Mouse (Mus musculus) retina, adult 2 months (tissue): ENCODE measurements around the gene Wfdc12.
"Not testable (repeated sequence)": the region's sequence is repeated elsewhere in the genome, so short reads cannot be mapped to it uniquely, and the experiment has no call there.

ENCODE experiments used
- DNase-seq: peaks from one replicate; pipeline ENCODE4 v3.0.0-alpha.2; 2012; ENCODE audit warnings: low read depth, low spot score

The Wfdc12 gene

DNA sequence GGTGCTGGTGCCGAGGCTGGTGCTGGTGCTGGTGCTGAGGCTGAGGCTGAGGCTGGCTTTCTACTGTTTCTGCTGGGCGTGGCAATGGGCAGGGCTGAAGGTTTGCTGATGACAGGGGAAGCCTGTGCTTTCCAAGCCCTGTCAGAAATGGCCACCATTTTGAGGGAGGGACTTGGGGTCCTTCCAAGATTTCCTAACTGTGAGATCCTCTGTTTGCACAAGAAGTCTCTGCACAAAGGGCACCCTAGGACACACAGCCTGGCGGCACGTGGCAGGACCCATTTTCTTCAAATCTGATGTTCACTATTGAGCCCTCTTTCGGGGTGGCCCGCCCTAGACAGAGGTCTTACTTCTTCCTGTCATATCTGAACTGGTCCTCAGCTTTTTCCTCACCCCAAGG lies at the start of gene Wfdc12:
Wfdc12 (minus strand) TSS at position 33 of the 400 bp plus-strand sequence.
- DNase-seq = no peak

DNA sequence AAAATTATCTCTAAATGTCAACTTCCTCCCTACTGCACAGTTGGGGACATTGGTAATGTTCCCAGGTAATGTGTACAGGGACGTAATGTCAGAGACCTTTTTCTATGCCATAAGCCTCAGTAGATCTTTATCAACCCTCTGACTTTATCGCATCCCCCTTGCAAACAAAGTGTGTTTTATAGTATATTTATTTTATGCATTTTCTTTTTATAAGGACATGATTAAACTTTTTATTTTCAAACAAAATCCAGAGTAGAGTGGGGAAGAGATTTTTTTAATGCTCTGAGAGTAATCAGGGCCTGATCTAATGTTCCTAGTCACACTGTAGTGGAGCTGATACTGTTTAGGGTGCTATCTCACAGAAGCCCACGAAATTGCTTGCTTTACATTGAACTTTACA lies 48.0 kb upstream of the Wfdc12 start, which contains the start of gene Svs2:
Svs2 (minus strand) TSS at position 101 of the 400 bp plus-strand sequence.
- no peak for DNase-seq

DNA sequence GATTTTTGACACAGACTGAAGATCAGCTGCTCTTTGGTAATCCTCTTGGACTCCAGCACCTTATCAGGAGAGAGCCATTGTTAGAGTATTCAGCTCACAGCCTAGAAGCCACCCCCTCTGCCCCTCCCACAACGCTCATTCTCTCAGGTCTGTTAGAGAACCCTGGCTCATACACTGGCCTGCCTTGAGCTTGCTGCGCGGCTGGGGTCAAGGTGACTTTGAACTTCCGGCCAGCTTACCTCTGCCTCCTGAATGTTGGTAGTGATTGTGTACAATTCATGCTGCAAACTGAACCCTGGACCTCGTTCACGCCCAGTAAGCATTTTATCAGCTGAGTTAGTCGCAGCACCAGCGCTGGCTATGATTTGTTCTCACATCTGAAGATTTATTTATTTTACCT lies 42.3 kb upstream of the Wfdc12 start:
- no peak for DNase-seq

DNA sequence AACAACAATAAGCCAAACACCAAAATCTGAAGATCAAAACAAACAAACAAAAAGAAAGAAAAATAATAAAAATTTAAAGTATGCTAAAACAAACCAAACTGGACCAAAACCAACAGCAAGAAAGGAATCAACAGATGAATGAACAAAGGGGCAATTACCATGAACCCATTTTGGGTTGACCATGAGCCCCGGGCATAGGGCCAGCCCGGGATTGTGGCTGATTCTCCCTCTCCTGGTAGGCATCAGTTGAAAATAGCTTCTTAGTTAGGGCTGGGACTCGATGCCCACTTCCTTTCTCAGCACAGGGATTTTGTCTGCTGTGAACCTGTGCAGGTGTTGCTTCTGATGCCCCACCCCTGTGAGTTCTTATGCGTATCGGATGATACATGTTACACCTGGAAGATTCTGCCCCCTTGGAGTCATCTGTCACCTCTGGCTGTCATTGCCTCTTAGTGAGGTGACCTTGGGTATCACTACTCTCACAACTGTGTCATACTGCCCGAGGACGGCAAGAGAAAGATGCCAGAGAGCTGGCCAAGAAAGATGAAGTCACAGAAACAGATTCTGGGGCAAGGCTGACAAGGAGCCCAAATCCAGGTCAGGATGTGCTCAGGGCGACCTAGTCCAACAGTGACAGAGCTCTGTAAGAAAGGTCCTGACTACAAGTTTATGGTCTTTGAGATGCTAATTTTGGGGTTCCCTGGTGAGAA lies 38.1 kb upstream of the Wfdc12 start:
- DNase-seq = no peak

DNA sequence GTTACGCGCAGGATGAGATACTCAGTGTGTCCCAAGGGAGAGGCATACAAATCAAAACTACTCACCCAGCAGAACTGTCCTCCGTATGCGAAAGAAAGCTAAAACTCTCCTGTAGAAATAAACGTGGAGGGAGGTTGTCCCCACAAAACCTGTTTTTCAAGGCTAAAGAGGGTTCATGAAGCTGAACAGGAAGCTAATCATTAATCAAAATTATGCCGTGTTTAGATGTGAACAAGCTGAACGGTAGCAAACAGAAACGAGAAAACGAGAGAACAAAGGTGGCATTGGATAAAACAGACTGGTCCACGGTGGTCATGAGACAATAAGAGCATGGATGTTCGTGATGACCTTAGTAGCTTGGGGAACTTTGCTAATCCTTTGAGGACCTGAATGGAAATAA lies 31.1 kb upstream of the Wfdc12 start, which contains the start of gene Wfdc15b:
Wfdc15b (minus strand) TSS at position 139 of the 400 bp plus-strand sequence.
- no peak for DNase-seq

DNA sequence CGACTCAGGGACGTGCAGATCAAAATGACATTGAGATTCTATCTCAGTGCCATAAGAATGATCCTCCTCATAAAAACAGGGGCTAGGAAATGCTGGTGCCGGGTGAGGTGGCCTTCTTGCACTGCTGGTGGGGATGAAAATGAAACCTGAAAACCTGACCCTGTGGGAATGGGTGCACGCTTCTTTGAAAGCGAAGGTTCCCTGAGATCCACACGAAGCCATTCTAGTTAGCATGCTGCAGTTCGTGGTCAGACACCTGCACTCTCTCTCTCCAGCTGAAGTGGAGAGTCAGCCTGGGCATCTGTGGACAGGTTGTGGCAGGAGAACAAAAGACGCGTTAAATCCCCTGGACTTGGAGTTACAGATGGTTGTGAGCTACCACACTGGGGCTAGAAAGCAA lies 28.9 kb upstream of the Wfdc12 start:
- DNase-seq = no peak

DNA sequence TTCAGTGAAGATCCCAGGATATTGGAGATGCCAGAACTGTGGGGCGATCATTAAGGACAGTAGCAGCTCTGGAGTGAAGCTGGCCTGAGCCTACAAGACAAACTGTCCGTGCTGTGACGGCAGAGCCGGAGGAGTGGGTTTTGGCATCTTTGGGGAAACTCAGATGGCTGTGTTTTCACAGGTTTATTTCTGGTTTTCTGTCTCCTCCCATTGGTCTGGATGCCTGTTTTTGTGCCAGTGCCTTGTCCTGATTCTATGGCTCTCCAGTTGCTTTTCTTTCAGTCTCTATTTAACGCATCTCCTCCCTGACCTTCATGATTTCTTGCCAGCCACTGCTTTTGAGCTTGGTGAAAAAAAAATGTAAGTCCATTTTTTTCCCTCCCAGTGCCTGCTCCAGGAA lies 22.3 kb upstream of the Wfdc12 start:
- DNase-seq = no peak

DNA sequence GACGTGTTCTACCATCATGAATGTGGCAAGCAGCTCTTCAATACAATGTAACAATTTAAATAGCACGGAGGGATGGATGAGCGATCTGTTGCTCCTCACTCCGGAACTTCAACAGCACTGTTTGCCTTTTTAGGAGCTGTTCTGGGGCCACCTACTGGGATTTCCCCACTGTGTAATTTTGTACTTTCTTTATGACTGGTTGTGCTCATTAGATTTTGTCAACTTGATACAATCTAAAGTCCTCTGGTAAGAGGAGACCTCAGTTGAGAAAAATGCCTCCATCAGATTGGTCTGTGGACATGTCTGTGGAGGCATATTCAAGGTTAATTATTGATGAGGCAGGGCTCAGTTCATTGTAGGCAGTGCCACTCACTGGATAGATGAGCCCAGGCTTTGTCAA lies 20.5 kb upstream of the Wfdc12 start:
- no peak for DNase-seq

DNA sequence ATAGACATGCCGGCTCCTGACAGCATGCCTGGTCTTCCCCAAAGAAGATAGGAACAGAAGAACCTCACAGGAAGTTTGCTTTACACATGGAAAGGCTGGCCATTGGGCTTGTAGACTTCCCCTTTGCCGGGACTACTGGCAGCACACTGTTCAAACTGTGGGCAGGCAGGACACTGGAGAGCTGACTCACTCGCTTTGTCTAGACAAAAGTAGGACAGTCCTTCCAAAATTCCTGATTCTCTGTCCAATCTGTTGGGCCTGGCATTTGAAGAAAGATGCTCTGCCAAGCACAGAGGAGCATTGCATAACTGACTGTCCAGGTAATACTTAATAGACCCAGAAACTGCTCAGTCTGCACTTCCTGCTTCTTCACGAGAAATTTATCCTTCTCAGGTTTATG lies 16.3 kb upstream of the Wfdc12 start:
- DNase-seq = no peak

DNA sequence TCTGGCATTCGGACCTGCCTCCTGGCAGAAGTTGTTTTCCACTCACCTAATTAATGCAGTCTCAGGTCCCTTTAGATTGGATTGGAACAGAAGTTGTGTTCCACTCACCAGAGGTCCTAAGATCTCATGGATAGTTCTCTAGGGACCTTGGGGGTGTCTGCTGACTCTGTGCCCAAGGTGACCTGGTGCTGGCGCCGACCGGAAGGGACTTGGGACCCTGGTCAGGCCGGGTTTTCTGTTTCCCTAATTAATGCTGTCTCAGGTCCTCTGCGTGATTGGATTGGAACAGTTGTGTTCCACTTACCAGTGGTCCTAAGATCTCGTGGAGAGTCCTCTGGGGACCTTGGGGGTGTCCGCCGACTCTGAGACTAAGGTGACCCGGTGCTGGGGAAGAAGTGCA lies 15.6 kb upstream of the Wfdc12 start:
- not testable (repeated sequence) for DNase-seq

DNA sequence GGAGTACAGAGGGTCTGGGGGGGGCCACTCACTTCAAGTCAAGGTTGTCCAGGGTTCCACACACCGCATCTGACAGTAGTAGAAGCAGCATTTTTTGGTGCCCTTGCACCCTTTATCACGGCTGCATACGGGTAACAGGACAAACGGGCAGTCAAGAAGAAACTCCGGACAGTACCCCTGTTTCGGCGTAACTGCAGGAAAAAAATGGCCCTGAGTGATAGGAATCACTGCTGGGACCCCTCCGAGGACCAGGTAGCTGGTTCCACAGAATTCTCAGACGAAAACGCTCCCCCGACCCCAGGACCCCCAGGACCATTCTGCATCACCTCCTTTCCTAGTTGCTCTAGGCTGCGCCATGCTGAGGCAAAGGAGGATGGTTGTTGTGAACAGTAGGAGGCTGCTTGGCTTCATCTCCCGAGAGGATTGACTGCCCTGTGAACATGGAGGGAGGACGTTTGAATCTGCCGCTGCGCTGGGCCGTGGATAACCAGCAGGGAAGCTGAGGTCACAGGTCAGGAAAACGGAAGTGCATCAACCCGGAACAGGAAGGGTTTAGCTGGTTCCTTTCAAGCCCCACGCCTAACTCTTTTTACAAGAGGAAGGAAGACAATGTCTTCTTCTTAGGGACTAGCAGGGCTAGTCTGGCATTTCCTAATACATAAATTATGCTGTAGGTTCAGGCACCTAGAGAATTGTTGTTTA lies 9.4 kb upstream of the Wfdc12 start, which contains the start of gene Wfdc15a:
Wfdc15a (minus strand) TSS at position 505 of the 702 bp plus-strand sequence.
- DNase-seq = no peak

DNA sequence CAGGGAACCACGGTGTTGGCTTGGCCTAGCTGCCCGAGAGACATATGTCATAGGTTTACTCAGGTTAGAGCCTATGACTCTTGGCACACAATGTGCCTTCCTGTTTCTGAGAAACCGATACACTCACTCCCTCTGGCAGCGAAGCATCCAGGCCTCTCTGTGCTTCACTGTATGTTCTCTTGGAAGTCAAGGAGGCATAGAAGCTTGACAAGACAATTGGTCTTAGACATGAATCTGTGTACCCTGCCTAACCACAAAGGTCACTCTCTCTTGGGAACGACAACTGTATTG lies 6.2 kb upstream of the Wfdc12 start:
- no peak for DNase-seq

DNA sequence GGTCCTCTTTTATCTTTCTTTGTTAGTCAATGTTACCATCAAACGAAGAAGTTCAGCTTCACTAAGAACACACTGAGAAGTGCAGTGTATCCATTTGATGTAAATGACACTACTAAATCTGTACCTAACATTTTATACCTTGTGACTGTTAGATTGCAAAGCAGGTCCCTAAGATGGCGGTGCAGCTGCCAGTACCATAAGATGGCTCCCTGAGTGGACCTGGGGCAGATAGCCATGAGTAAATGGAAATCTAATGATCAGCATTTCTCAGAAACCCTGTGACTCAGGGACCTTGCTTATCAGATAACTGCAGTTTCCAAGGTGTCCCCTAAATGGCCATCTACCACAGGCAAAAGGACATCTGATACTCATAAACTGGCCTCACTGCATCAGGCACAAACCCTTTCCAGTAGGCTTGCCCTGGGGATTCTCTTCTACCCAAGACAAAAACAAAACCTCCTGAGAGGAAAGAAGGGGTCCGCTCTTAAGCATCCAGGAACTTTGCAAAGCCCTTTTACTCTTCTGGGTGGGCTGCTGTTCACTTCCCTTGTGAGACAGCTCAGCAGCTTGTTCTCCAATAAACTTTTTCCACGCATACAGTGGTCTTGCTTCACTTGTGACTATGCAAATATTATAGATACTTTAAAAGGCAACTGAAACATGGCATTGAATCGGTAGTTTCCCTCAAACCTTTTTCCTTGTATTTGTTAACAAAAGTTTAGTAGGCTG lies 5.7 kb upstream of the Wfdc12 start:
- DNase-seq = no peak

DNA sequence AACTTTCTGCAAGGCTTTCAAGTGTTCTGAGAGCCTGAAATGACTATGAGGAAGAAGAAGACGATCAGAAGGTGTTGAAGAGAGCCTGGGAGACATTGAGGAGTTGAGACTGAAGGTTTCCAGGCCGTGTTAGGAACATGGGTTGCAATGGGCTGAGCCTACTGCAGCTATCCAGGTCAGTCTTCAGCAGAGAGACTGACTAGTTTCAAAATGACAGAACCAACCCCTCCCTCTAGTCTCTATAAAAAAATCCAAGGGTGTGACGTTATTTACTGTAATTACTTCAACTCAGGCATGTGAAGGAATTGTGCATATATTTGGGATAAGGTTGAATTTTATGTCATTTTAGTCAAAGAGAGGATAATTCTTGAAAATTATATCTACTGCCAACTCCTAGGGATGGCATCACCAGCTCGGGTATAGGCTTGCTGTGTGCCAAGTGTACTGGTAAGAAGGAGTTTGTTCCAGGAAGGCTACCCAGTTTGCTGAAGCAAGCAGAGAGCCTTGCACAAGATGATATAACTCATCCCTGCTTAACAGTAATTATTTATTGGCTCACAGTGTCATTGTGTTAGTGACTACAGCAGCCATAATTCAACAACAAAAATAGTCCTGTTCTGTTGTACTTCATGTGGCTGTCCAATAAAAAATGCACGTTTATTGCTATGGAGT lies 4.7 kb upstream of the Wfdc12 start:
- DNase-seq = no peak

DNA sequence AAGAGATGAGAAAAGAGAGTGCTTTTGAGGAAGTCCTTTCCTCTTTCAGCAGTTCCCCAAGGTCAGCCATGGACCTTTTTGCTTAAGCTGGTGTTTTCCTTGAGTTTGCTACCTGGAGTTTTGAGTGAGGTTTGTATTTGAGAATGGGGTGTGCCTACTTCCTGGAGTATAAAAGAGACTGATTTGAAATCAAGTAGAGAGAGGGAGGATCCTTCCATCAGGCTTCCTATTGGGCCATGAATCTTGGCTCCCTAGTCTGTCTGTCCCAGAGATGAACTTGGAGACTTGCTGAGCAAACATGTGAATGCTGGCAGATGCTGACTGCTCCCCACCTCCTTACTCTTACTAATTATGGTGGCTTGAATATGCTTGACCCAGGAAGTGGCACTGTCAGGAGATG lies 1.9 kb upstream of the Wfdc12 start:
- no peak for DNase-seq

DNA sequence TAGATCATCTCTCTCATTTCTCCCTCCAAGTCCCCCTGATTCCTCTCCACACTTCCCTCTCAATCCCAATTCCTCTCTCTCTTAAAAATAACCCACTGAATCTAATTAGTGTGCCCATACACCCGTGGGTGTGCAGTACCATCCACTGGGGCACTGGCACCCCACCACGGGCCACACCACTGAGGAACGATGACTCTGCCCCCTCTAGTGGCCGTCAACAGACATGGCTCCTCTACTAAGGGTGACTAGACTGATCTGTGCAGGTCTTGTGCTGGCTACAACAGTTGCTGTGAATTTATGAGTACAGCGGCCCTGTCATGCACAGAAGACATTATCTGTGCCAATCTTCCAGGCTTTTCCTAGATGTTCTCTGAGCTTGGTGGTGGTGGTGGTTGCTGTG lies 1.7 kb downstream of the Wfdc12 start:
- no peak for DNase-seq

DNA sequence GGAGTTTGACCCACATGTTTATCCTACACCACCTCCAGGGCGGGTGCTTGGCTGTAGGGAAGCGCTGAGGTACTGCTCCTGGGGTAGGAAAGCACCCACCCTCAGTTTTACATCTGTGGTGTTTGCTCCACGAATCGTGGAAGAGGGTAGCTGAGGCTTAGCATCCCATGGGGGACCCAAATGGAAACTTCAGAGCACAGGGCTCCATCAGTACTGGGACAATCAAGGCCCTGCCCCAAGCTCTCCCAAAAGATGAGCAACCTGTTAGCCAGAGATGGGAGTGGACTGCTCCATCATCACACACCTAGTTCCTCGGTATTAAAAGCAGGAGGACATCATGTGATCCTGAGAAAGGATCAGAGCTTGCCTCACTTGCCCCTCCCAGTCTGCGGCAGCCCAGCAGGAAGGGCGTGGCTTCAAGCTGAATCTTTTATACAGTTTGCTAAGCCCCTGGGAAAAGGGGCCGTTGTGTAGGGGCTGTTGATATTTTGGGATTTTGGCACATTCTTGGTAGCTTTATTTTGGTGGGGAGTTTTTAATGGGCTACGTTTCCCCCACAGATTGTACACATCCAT lies 6.2 kb downstream of the Wfdc12 start:
- no peak for DNase-seq

DNA sequence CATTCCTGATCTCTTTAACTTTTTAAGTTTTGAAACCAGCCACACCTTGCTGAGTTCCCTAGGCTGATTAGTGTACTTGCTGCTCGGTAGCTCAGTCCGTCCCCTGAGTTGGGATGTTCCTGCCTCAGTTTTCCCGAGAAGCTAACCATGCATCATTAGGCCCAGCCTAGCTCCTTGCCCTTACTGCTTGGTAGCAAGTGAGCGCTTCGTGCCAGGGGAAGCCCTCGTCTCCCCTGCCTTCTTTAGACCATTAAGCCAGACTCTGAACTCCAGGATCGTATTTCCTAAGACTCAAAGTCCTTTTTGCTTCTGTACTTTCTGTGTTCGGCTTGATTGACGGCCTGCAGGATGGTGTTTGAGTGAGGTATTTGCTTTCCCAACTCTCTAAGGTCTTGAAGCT lies 7.1 kb downstream of the Wfdc12 start:
- no peak for DNase-seq

DNA sequence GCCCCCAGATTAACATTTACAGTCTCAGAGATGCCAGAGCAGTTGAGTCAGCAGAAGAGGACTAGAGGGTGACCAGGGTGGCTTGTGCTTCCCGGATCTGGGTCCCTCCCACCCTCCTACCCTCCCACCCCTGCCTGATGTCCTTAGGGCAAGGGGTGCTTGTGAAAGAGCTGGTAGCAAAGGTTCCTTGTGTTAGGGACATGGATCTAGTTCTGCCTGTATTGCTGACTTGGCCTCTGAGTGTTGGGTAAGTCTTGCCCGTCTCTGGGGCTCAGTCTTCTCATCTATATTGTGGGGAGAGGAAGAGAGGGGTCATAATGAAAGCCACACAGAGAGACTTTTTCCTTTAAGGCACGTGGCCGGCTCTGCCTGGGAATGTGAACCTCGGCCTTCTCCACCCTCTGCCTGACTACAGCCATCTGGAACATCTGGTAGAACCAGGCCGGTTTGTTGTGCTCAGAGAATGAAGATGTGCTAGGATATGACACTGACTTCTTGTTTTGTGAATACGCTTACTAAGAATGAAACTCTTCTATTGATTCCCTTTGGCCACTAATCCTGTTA lies 7.6 kb downstream of the Wfdc12 start, which contains the start of gene Wfdc5:
Wfdc5 (minus strand) TSS at position 51 of the 564 bp plus-strand sequence.
- no peak for DNase-seq

DNA sequence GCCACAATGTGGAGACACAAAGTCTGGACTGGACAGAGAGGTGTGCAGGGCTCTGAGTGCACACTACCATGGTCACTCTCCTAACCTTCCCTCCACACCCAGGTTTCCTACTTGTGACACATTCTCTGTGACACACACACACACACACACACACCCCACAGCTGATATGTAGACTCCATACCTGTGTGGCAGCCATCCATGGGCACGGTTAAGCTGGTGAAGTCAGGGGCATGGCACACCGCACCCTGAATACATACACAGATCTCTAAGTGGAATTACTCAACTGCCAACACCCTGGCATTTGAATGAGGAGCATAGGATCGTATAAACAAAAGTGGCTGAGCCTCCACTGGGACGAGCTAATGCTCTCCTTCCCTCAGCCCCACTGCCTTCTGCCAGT lies 9.6 kb downstream of the Wfdc12 start:
- no peak for DNase-seq

DNA sequence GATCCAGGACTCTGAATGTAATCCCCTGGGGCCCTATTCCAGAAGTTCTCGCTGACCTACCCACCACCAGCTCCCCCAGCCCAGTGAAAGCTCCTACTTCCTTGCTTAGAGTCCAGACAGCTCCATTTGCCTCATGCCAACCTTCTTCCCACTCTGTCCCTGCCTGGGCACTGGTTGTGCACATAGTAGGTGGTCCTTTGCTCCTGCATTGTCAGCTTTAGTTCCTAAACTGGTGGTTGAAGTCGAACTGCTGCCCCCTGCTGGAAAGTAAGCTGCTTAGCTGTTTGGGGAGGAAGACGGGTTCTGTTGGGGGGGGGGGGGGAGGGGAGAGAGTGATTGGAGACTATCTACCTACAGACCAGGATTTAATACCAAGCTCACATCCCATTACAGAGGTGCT lies 10.3 kb downstream of the Wfdc12 start:
- DNase-seq = no peak
